Mouse (Mus musculus) liver, adult 2 months (tissue): ENCODE measurements around the gene BC035044.
"Not testable (repeated sequence)": the region's sequence is repeated elsewhere in the genome, so short reads cannot be mapped to it uniquely, and the experiment has no call there.

Experiments used
- CTCF ChIP-seq: fragments of 200-500 bp; IDR thresholded peaks from 2 replicates; pipeline ENCODE4 v1.5.1; 2011; ENCODE audit warnings: low read depth, low read length, control low read depth
- POLR2A ChIP-seq: fragments of 200-500 bp; IDR thresholded peaks from 2 replicates; pipeline ENCODE4 v1.6.1; 2011; ENCODE audit warnings: low read length, control low read depth; ENCODE audit not compliant: insufficient read depth; ENCODE audit errors: extremely low read depth

DNA sequence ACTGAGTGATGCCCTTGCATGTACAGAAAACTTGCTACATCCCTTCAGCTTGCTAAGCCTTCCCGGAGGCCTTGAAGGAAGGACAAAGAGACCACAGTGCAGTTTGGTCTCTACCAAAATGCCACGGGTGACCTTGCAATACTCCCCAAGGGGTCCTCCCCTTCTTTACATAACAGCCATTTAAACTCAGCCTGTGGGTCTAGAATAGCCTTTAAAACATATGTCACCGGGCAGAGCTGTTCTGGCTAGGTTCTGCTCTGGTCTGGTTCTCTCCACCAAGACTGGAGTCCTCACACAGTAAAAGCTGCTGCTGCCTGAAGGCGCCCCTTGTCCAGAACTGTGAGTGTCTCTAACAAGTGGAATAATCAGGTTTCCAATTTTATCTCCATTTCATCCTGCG is 90.2 kb downstream of the BC035044 start:
- not testable (repeated sequence) for TF ChIP-seq CTCF, POLR2A
